Mouse (Mus musculus): ENCODE data around the gene Fcgbp. TPM values are rescaled to one million over a fixed set of nuclear protein-coding genes. Genes with fewer than 3 reads are reported as not detected.
"Not testable (repeated sequence)": the region's sequence is repeated elsewhere in the genome, so short reads cannot be mapped to it uniquely, and the experiment has no call there.

Gene Fcgbp
- total RNA-seq, 2 experiments from 2014 or later: 0.22 to 0.64 TPM

DNA sequence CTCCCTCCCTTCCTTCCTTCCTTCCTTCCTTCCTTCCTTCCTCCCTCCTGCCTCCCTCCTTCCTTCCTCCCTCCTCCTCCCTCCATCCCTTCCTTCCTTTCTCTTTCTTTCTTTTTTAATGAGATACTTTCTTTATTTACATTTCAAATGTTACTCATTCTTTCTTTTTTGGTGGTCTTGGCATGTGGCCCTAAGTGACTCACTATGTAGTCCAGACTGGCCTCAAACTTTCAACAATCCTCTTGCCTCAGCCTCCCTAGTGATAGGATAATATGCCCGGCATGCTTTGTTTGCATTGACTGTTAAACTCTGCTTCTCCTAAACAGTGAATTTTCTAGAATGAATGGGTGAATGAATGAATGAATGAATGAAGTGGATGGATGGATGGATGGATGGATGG is 78.8 kb downstream of the Fcgbp start:
- DNase-seq: no peak

DNA sequence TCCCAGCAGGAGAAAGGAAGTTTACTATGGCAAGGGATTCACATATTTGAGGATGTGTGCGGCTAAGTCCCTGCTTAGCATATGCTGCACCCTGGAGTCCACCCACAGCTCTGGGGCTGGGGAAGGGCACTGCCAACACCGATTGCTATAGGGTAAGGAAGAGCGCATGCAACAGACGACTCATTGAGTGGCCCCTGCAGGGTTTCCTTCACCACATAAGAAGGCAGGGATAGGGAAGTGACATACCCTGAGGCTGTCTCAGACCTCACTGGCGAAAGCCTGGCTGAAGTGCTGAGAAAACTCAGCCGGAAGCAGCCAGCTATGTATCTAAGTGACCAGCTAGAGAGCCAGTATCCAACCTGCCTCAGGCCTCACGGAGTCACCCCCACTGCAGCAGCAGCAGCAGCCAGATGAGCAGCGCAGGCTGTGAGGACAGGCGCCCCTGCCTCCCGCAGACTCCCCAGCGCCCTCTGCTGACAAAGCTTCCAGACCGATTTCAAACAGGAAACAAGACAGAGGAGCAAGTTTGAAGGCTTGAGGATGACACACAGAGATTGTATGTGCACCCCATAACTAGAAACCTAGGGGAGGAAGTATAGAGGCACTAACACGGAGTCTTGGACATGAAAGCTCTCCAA is 80.7 kb downstream of the Fcgbp start:
- peak; percentile 18 to 33 for DNase-seq

GRCm38 (mm10) chr7:28153595-28153994 is 82.6 kb downstream of the Fcgbp start:
- not testable (repeated sequence) for DNase-seq

GRCm38 (mm10) chr7:28159292-28159691 is 88.3 kb downstream of the Fcgbp start:
- DNase-seq: no peak

DNA sequence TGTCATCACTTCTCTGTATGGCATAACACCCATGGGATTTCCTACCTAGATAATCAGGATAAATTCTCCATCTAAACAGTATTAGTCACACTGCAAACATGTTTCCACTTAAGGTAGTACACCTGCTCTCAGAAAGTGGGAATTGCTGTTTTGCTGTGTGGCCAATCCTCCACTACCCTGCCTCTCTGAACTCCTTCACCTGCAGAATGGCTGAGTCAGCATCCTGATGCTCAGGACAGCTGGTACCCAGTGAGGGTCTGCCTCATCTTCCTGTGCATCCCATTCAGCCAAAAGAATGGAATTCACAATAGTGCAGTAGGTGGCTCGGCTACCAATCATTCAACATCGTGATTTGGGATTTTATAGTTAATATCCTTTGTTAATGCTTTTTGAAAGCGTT is 88.9 kb downstream of the Fcgbp start:
- DNase-seq: no peak

DNA sequence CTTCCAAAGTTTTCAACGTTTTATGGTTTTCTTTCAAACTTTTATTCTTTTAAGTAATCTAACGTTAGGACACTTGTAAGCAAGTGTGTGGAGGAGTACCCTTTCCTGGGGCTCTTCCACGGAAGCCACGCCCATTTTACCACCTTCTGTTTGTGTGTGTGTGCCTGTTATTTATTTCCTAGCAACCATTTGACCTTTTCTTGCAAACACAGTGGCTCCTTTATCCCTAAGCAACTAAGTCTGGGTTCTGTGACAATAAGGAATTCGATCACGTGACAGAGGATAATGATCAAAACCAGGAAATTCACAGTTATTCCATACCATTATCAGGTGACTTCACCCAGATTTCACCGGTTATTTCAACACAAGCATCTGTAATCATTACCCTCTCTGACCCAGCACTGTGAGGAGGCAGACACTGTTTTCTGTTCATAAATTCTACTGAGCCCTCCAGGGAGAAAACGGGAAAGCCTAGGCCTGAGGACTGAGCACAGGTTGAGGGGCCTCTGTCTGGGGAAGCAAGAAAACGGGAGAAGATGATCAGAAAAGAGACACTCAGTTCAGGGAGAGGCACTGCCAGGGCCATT is 90.2 kb downstream of the Fcgbp start:
- DNase-seq: no peak

- no peak for DNase-seq
Measured at GRCm38 (mm10) chr7:28165406-28165805, 94.4 kb downstream of the Fcgbp start.

DNA sequence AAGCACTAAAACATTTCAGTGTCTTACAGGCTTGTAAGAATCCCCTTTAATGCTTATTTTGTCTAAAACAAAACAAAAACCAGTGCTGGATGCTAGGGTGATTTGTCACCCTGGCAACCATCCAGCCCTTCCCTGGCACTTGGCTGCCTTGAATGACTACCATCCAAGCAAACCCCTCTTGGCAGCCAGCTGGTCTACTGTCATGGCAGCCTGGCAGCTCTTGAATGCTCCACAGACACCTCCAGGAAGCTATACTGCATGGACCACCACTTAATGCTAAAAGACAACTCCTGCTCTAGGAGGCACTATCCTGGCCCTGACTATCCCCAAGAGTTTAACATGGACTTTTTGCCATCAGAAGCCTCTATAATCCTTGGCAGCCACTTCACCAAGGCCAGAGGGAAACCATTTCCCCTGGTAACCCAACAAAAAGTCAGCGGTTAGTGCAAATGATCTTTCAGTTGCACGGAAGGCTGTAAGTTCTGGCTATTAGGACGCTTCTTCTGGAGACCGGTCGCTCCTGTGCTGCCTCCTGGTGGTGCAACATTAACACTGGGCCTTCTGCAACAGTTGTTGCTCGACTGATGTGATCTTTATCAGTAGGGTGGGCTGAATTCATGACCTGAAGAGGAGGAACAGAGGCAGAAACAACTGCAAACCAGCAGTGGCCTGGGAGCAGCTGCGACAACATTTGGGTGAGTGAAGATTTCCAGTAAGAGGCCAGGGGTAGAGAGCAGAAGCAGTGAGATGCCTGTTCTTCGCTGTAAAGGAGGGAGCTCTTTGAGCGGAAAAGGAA is 97.5 kb downstream of the Fcgbp start:
- peak; percentile 53 to 77 for DNase-seq

DNA sequence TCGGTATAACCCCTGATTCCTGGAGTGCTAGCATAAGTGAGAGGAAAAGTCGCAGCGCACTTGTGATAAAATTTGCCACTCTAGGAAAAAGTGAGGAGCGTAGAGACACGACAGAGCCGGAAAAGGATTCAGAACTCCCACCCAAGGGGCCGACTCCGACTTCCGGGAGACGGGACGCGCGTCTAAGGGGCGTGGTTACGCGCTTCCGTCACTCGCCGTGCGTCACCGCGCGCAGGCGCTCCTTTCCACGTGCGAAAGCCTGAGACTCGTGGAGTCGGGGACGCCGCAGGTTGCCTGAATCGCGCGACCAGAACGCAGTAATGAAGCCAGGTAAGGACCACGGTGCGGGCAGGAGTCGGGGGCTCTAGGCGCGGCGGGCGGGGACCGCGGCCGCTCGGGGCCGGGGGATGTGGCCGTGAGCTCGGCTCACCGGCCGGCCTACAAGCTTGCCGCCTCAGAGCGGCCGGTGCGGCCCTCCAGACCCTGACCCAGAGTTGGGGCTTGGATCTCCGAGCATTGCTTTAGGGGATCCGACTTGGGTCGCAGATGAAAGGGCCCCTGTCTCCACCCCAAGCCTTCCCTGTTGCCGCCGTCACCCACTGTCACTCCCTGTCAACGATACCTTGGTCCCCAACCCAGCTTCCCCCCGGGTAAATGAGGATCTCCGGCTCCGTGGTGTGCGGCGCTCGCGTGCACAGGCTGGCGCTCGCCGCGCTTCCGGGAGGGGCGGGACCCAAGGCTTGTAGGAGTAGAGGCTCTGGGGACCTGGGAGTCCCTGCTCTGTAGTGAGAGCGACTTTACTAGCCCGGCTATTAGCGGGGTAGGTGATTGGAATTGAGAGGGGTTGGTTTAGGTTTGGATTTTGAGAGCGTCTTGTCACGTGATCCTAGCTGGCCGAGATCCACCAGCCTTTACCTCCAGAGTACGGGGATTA is 98.7 kb downstream of the Fcgbp start, which contains the start of gene Fbl:
Fbl (plus strand) TSS at position 222 of the 934 bp plus-strand sequence.
- DNase-seq: peak; percentile 93 to 94

Other genes with a start within 250 kb of the Fcgbp start
- gene Zfp59, start 232.6 kb upstream of the Fcgbp start, total RNA-seq (2021): 1 to 10 TPM; 2.5 to 2.7 TPM
- 1 to 10 TPM; 2.2 to 3.1 TPM for gene Zfp607a, start 213.7 kb upstream of the Fcgbp start, total RNA-seq (2021)
- gene Zfp974, start 141.8 kb upstream of the Fcgbp start, total RNA-seq (2021): 1 to 10 TPM; 5.3 to 5.6 TPM
- 1 to 10 TPM; 8.9 to 9.7 TPM for gene Zfp780b, start 92.1 kb upstream of the Fcgbp start, total RNA-seq (2021)
- 1 to 10 TPM; 1.0 to 1.5 TPM for gene Zfp850, start 57.1 kb upstream of the Fcgbp start, total RNA-seq (2021)
- 10 to 100 TPM; 85.2 to 87.3 TPM for gene Psmc4, start 21.1 kb upstream of the Fcgbp start, total RNA-seq (2021)
- not detected for gene 9530053A07Rik, start 58.2 kb downstream of the Fcgbp start, total RNA-seq (2021)
- gene Fbl, start 98.5 kb downstream of the Fcgbp start, total RNA-seq (2021): 10 to 100 TPM; 28.9 to 32.8 TPM
- gene Dyrk1b, start 108.2 kb downstream of the Fcgbp start, total RNA-seq (2021): 10 to 100 TPM; 26.0 to 32.6 TPM
- 10 to 100 TPM; 11.5 to 12.4 TPM for gene Eid2, start 196.6 kb downstream of the Fcgbp start, total RNA-seq (2021)
- 10 to 100 TPM; 13.9 to 15.5 TPM for gene Eid2b, start 206.5 kb downstream of the Fcgbp start, total RNA-seq (2021)
- not detected for gene Selenov, start 219.9 kb downstream of the Fcgbp start, total RNA-seq (2021)
- gene Dll3, start 231.0 kb downstream of the Fcgbp start, total RNA-seq (2021): not detected
- gene Timm50, start 240.8 kb downstream of the Fcgbp start, total RNA-seq (2021): 10 to 100 TPM; 66.3 to 66.6 TPM